Mouse (Mus musculus): Measurements from ENCODE around the gene Lgr4.

DNA sequence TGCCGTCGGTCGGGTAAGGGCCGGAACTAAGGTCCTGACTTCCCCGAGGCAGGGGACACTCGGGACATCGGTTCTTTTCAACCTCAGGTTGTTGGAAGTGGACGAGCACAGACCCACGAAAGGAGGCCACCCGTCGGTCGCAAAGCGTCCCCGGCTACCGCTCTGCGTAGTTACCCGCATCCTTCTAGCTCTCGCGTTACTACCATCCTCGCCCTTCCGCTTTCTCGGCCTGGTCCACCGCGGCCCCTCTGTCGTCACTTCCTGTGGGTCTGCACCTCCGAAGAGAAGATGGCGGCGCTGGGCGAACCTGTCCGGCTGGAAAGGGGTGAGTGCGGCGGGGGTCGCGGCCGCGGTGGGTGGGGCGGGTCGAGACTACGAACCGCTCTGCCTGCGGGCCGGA is 26.9 kb upstream of the Lgr4 start, which contains the start of gene Lin7c:
- TF ChIP-seq EP300 (IDR thresholded peaks at IDR 0.05; ENCODE audit: low read depth) (no peak), CTCF (IDR thresholded peaks at IDR 0.05; ENCODE audit: low read depth) (no peak)

All from heart, postnatal 0 days (tissue).